Mouse (Mus musculus): Measurements from ENCODE around the gene Ptcd2.

DNA sequence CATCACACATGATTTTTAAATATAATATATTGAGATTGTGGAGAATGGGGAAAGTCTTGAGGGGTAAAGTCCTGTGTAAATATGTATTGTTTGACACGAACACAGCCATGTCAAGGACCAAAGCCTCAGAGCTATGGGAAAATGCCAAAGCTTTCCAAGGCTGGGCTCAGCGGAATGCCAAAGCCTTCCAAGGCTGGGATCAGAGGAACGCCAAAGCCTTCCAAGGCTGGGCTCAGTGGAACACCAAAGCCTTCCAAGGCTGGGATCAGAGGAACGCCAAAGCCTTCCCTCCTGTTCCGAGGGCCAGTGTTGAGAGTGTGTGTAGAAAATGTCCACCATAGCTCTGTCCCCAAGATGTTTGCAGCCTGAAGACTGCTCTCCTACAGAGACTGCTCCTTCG is 28.1 kb downstream of the Ptcd2 start:
- no peak for TF ChIP-seq POLR2A (IDR thresholded peaks at IDR 0.05; ENCODE audit: borderline replicate concordance, extremely low read depth, low read depth, low read length)
- no peak for TF ChIP-seq CTCF (IDR thresholded peaks at IDR 0.05; ENCODE audit: insufficient read depth, low read length)

All from lung, adult 2 months (tissue).